Mouse (Mus musculus) mesoderm, embryonic 11.5 days (tissue): ENCODE data around the gene Ccser1.

Experiments used
- DNase-seq: peaks from one replicate; pipeline ENCODE4 v3.0.0-alpha.2; 2012; ENCODE audit warnings: low read depth, low spot score

Gene Ccser1

GRCm38 (mm10) chr6:61687002-61687401 lies 506.9 kb downstream of the Ccser1 start:
- DNase-seq, result peak; percentile 28

GRCm38 (mm10) chr6:61703003-61703402 lies 522.9 kb downstream of the Ccser1 start:
- no peak for DNase-seq

GRCm38 (mm10) chr6:61721220-61721619 lies 541.1 kb downstream of the Ccser1 start:
- DNase-seq, result no peak

GRCm38 (mm10) chr6:61729065-61729464 lies 548.9 kb downstream of the Ccser1 start:
- DNase-seq, result no peak

- no peak for DNase-seq
Measured at GRCm38 (mm10) chr6:61730088-61730880, 550.2 kb downstream of the Ccser1 start.

- no peak for DNase-seq
Measured at GRCm38 (mm10) chr6:61746346-61746745, 566.2 kb downstream of the Ccser1 start.

GRCm38 (mm10) chr6:61762135-61762534 lies 582.0 kb downstream of the Ccser1 start:
- no peak for DNase-seq

GRCm38 (mm10) chr6:61763379-61763778 lies 583.3 kb downstream of the Ccser1 start:
- DNase-seq, result no peak

GRCm38 (mm10) chr6:61765801-61766200 lies 585.7 kb downstream of the Ccser1 start:
- DNase-seq, result no peak

GRCm38 (mm10) chr6:61767151-61767550 lies 587.0 kb downstream of the Ccser1 start:
- DNase-seq, result peak; percentile 30

- DNase-seq, result no peak
Measured at GRCm38 (mm10) chr6:61786706-61787105, 606.6 kb downstream of the Ccser1 start.

GRCm38 (mm10) chr6:61800889-61801288 lies 620.8 kb downstream of the Ccser1 start:
- peak; percentile 17 for DNase-seq

GRCm38 (mm10) chr6:61805481-61805880 lies 625.4 kb downstream of the Ccser1 start:
- no peak for DNase-seq

- no peak for DNase-seq
Measured at GRCm38 (mm10) chr6:61817716-61818115, 637.6 kb downstream of the Ccser1 start.

- no peak for DNase-seq
Measured at GRCm38 (mm10) chr6:61876302-61876701, 696.2 kb downstream of the Ccser1 start.

GRCm38 (mm10) chr6:61898238-61898637 lies 718.1 kb downstream of the Ccser1 start:
- DNase-seq, result no peak

GRCm38 (mm10) chr6:61902715-61903114 lies 722.6 kb downstream of the Ccser1 start:
- no peak for DNase-seq

- no peak for DNase-seq
Measured at GRCm38 (mm10) chr6:61912896-61913295, 732.8 kb downstream of the Ccser1 start.

- no peak for DNase-seq
Measured at GRCm38 (mm10) chr6:61931622-61932021, 751.5 kb downstream of the Ccser1 start.

GRCm38 (mm10) chr6:61936656-61937055 lies 756.5 kb downstream of the Ccser1 start:
- DNase-seq, result no peak

- no peak for DNase-seq
Measured at GRCm38 (mm10) chr6:61939236-61939635, 759.1 kb downstream of the Ccser1 start.

GRCm38 (mm10) chr6:61953703-61954102 lies 773.6 kb downstream of the Ccser1 start:
- no peak for DNase-seq

- no peak for DNase-seq
Measured at GRCm38 (mm10) chr6:61976878-61977277, 796.8 kb downstream of the Ccser1 start.

GRCm38 (mm10) chr6:61978379-61978778 lies 798.3 kb downstream of the Ccser1 start:
- no peak for DNase-seq
